ENCODE assay signal across 16 mouse cellular contexts in genomic region chr9:97995723-97996122, GRCm38 (mm10). TPM values are rescaled to one million over a fixed set of nuclear protein-coding genes. Genes with fewer than 3 reads are reported as not detected.
DNase-seq lines count a peak whose midpoint lies in the region; ATAC-seq lines count a peak whose summit lies in the region.
"Had no signal": no experiment of that assay in that cellular context is flagged by ENCODE, and none has a peak within 500 bp of the region (broad histone marks: within the 10 kb centered on the region; RNA-seq: fewer than 3 reads in every experiment).

No protein-coding gene starts in this region.

- no peaks in the 10 kb centered on the region for H3K36me3 ChIP-seq in hindbrain, embryonic 14.5 days (replicated peaks; ENCODE audit: control insufficient read depth, insufficient read depth)
- no peaks in the 10 kb centered on the region for H3K36me3 ChIP-seq in hindbrain, embryonic 13.5 days
- H3K36me3 ChIP-seq: heart, embryonic 10.5 days; limb, embryonic 13.5 days; liver, embryonic 15.5 days had no signal

- H3K27ac ChIP-seq in hindbrain, embryonic 14.5 days, result no peak overlapping the region
- H3K27ac ChIP-seq in hindbrain, embryonic 13.5 days, result no peak overlapping the region
- H3K27ac ChIP-seq: heart, embryonic 10.5 days; limb, embryonic 13.5 days; liver, embryonic 15.5 days had no signal

- peaks cover 6% of the 10 kb centered on the region; the same call in 1 of the 2 replicates for H3K4me1 ChIP-seq in hindbrain, embryonic 14.5 days (replicated peaks; ENCODE audit: control insufficient read depth, insufficient read depth, low read length)
- H3K4me1 ChIP-seq in hindbrain, embryonic 13.5 days (replicated peaks), result peaks cover 11% of the 10 kb centered on the region; the same call in 1 of the 2 replicates
- H3K4me1 ChIP-seq: heart, embryonic 10.5 days; liver, embryonic 15.5 days had no signal

- H3K9me3 ChIP-seq in hindbrain, embryonic 14.5 days (ENCODE audit: control insufficient read depth, low read length), result no peaks in the 10 kb centered on the region
- H3K9me3 ChIP-seq in hindbrain, embryonic 13.5 days, result no peaks in the 10 kb centered on the region
- H3K9me3 ChIP-seq: heart, embryonic 10.5 days; limb, embryonic 13.5 days; liver, embryonic 15.5 days had no signal

- no peak overlapping the region for H3K9ac ChIP-seq in hindbrain, embryonic 14.5 days
- no peak overlapping the region for H3K9ac ChIP-seq in hindbrain, embryonic 13.5 days
- H3K9ac ChIP-seq: forebrain, postnatal 0 days; limb, embryonic 13.5 days; liver, embryonic 15.5 days had no signal

- no peak overlapping the region for H3K4me3 ChIP-seq in hindbrain, embryonic 14.5 days (replicated peaks; ENCODE audit: low read length)
- H3K4me3 ChIP-seq in hindbrain, embryonic 13.5 days, result no peak overlapping the region
- H3K4me3 ChIP-seq: erythroblast, embryonic 14.5 days; heart, embryonic 10.5 days; limb, embryonic 13.5 days; liver, embryonic 15.5 days had no signal

- WGBS in hindbrain, embryonic 14.5 days, result 56% methylated on average over 4 of the region's 4 CpGs
- WGBS in hindbrain, embryonic 13.5 days, result 56% methylated on average over 4 of the region's 4 CpGs

- no peak for ATAC-seq in hindbrain, embryonic 14.5 days (ENCODE audit: low FRiP score)
- ATAC-seq in hindbrain, embryonic 13.5 days (ENCODE audit: low FRiP score), result no peak
- no peak for ATAC-seq in granulocyte monocyte progenitor cell, adult 5-6 weeks (replicated peaks; ENCODE audit: poor library complexity, severe bottlenecking)
- ATAC-seq: forebrain, postnatal 0 days had no signal

- DNase-seq in adrenal gland, adult 2 months, result peak; percentile 18
- DNase-seq in adrenal gland, adult 18-20 months (ENCODE audit: low spot score in 2 of 2), result no peak
- DNase-seq in hindbrain, embryonic 14.5 days (ENCODE audit: low spot score), result peak; percentile 43
- peak; percentile 4 for DNase-seq in lung, postnatal 25 days (ENCODE audit: low spot score)
- DNase-seq in lung, adult 18-20 months, result no peak
- DNase-seq in brain, adult 2 months (ENCODE audit: low read depth, low spot score), result peak; percentile 35
- DNase-seq: heart, postnatal 14 days; thymus, adult 2 months had no signal

- no peaks in the 10 kb centered on the region; the same call in 1 of the 2 replicates for H3K27me3 ChIP-seq in hindbrain, embryonic 14.5 days (ENCODE audit: control insufficient read depth, insufficient read depth, low read length)
- H3K27me3 ChIP-seq in hindbrain, embryonic 13.5 days, result 0 out of 2 replicates have a peak, but pooled peaks cover 2% of the 10 kb centered on the region
- H3K27me3 ChIP-seq: limb, embryonic 13.5 days; liver, embryonic 15.5 days had no signal

- no peak overlapping the region for H3K4me2 ChIP-seq in hindbrain, embryonic 14.5 days (replicated peaks)
- H3K4me2 ChIP-seq in hindbrain, embryonic 13.5 days, result no peak overlapping the region
- H3K4me2 ChIP-seq: limb, embryonic 13.5 days; liver, embryonic 15.5 days had no signal

RNA-seq across cellular contexts. Expression of gene Clstn2, which starts 37.3 kb away (rescaled TPM):
- total RNA-seq in adrenal gland, adult 2 months (2021), result 1 to 10 TPM; 4.5 to 5.6 TPM
- polyA plus RNA-seq in adrenal gland, adult 2 months (2012; rRNA removed), result 1.4 and 1.6 TPM in 2 replicates
- 1 to 10 TPM; 4.1 TPM for total RNA-seq in adrenal gland, adult 18-20 months (2021)
- polyA plus RNA-seq in hindbrain, embryonic 14.5 days (2014; fragmentation: Nextera tagmentation; extraction: Ambion mirVana), result 19.6 and 21.4 TPM in 2 replicates
- 10.4 and 11.9 TPM in 2 replicates for polyA plus RNA-seq in hindbrain, embryonic 13.5 days (2015; fragmentation: Nextera tagmentation; extraction: Ambion mirVana)
- not detected in 2 replicates for total RNA-seq in granulocyte monocyte progenitor cell, adult 5-6 weeks (2014; fragmentation: Nextera tagmentation)
- total RNA-seq in granulocyte monocyte progenitor cell, adult 5-6 weeks (2017), result not detected in 2 replicates
- total RNA-seq: megakaryocyte-erythroid progenitor cell, adult 5-6 weeks had no signal
- polyA plus RNA-seq: erythroblast, embryonic 14.5 days had no signal

Comparison
In these comparisons a context has a peak if more than half of its experiments do, and no peak if none do; other contexts are left out.
1. DNase-seq: peak in adrenal gland, adult 2 months (single experiment), hindbrain, embryonic 14.5 days (single experiment), lung, postnatal 25 days (single experiment) and brain, adult 2 months (single experiment); none in adrenal gland, adult 18-20 months (0 of 2) and lung, adult 18-20 months (0 of 2).
2. RNA of gene Clstn2, which starts 37.3 kb away (total RNA-seq): 4.5 to 5.6 TPM in adrenal gland, adult 2 months and 4.1 TPM in adrenal gland, adult 18-20 months; not detected in granulocyte monocyte progenitor cell, adult 5-6 weeks; every median in the first group is over 4 times any median in the second.